Mouse (Mus musculus): ENCODE results near the gene Cdk20. TPM values are rescaled to one million over a fixed set of nuclear protein-coding genes. Genes with fewer than 3 reads are reported as not detected.

The Cdk20 gene
- polyA plus RNA-seq, 1 experiment from 2014 or later: 6.0 TPM

GRCm38 (mm10) chr13:64424347-64424746 is 7.8 kb upstream of the Cdk20 start:
- no peak for ATAC-seq (replicated peaks; ENCODE audit: insufficient number of reproducible peaks, insufficient read depth, low FRiP score, low read depth)
- WGBS: 57% methylated on average over 3 of the region's 3 CpGs

GRCm38 (mm10) chr13:64425280-64425679 is 6.8 kb upstream of the Cdk20 start:
- 45% methylated on average over 1 of the region's 1 CpGs for WGBS
- Histone ChIP-seq H3K4me3 (no peak overlapping the region), H3K27me3 (no peaks in the 10 kb centered on the region), H3K4me2 (no peak overlapping the region), H3K36me3 (no peaks in the 10 kb centered on the region), H3K9ac (no peak overlapping the region), H3K9me3 (replicated peaks) (no peaks in the 10 kb centered on the region), H3K27ac (no peak overlapping the region), H3K4me1 (replicated peaks) (peaks cover 5% of the 10 kb centered on the region)
- no peak for ATAC-seq (replicated peaks; ENCODE audit: insufficient number of reproducible peaks, insufficient read depth, low FRiP score, low read depth)

More at GRCm38 (mm10) chr13:64424347-64424746, 7.8 kb upstream of the Cdk20 start:
- Histone ChIP-seq H3K9ac (no peak overlapping the region), H3K4me3 (no peak overlapping the region), H3K27ac (no peak overlapping the region), H3K36me3 (no peaks in the 10 kb centered on the region), H3K9me3 (replicated peaks) (no peaks in the 10 kb centered on the region), H3K4me1 (replicated peaks) (peaks cover 5% of the 10 kb centered on the region), H3K27me3 (no peaks in the 10 kb centered on the region), H3K4me2 (no peak overlapping the region)

- no peak overlapping the region for H3K4me3 ChIP-seq
- H3K27ac ChIP-seq: no peak overlapping the region
- no peak overlapping the region for H3K9ac ChIP-seq
- WGBS: 5% methylated on average over 1 of the region's 1 CpGs
- peaks cover 9% of the 10 kb centered on the region for H3K4me1 ChIP-seq (replicated peaks)
- no peaks in the 10 kb centered on the region for H3K9me3 ChIP-seq (replicated peaks)
- H3K36me3 ChIP-seq: no peaks in the 10 kb centered on the region
- no peaks in the 10 kb centered on the region for H3K27me3 ChIP-seq
- ATAC-seq (replicated peaks; ENCODE audit: insufficient number of reproducible peaks, insufficient read depth, low FRiP score, low read depth): no peak
- H3K4me2 ChIP-seq: no peak overlapping the region
Measured at GRCm38 (mm10) chr13:64429328-64429727, 2.8 kb upstream of the Cdk20 start.

GRCm38 (mm10) chr13:64437801-64438200 is 5.7 kb downstream of the Cdk20 start:
- no peak for ATAC-seq (replicated peaks; ENCODE audit: insufficient number of reproducible peaks, insufficient read depth, low FRiP score, low read depth)
- H3K9me3 ChIP-seq (replicated peaks): no peaks in the 10 kb centered on the region
- no peak overlapping the region for H3K4me3 ChIP-seq
- WGBS: 69% methylated on average over 7 of the region's 7 CpGs
- no peaks in the 10 kb centered on the region for H3K27me3 ChIP-seq
- no peak overlapping the region for H3K4me2 ChIP-seq
- H3K4me1 ChIP-seq (replicated peaks): peaks cover 6% of the 10 kb centered on the region
- H3K27ac ChIP-seq: no peak overlapping the region
- no peak overlapping the region for H3K9ac ChIP-seq
- H3K36me3 ChIP-seq: no peaks in the 10 kb centered on the region

- Histone ChIP-seq H3K4me1 (replicated peaks) (0 out of 2 replicates have a peak, but pooled peaks cover 4% of the 10 kb centered on the region), H3K36me3 (no peaks in the 10 kb centered on the region), H3K27me3 (no peaks in the 10 kb centered on the region), H3K4me3 (no peak overlapping the region), H3K9me3 (replicated peaks) (no peaks in the 10 kb centered on the region), H3K4me2 (no peak overlapping the region), H3K9ac (no peak overlapping the region), H3K27ac (no peak overlapping the region)
- WGBS: 53% methylated on average over 9 of the region's 9 CpGs
- ATAC-seq (replicated peaks; ENCODE audit: insufficient number of reproducible peaks, insufficient read depth, low FRiP score, low read depth): no peak
Measured at GRCm38 (mm10) chr13:64438863-64439452, 6.8 kb downstream of the Cdk20 start.

GRCm38 (mm10) chr13:64439471-64439870 is 7.4 kb downstream of the Cdk20 start:
- Histone ChIP-seq H3K4me1 (replicated peaks) (0 out of 2 replicates have a peak, but pooled peaks cover 4% of the 10 kb centered on the region), H3K9me3 (replicated peaks) (no peaks in the 10 kb centered on the region), H3K9ac (no peak overlapping the region), H3K4me2 (no peak overlapping the region), H3K4me3 (no peak overlapping the region), H3K27ac (no peak overlapping the region), H3K36me3 (no peaks in the 10 kb centered on the region), H3K27me3 (no peaks in the 10 kb centered on the region)
- WGBS: 74% methylated on average over 5 of the region's 5 CpGs
- ATAC-seq (replicated peaks; ENCODE audit: insufficient number of reproducible peaks, insufficient read depth, low FRiP score, low read depth): no peak

- H3K4me1 ChIP-seq (replicated peaks): 0 out of 2 replicates have a peak, but pooled peaks cover 4% of the 10 kb centered on the region
- H3K36me3 ChIP-seq: no peaks in the 10 kb centered on the region
- no peak overlapping the region for H3K4me3 ChIP-seq
- H3K9me3 ChIP-seq (replicated peaks): no peaks in the 10 kb centered on the region
- H3K9ac ChIP-seq: no peak overlapping the region
- ATAC-seq (replicated peaks; ENCODE audit: insufficient number of reproducible peaks, insufficient read depth, low FRiP score, low read depth): no peak
- H3K27ac ChIP-seq: no peak overlapping the region
- WGBS: 45% methylated on average over 4 of the region's 4 CpGs
- H3K4me2 ChIP-seq: no peak overlapping the region
- H3K27me3 ChIP-seq: no peaks in the 10 kb centered on the region
Measured at GRCm38 (mm10) chr13:64440592-64440991, 8.5 kb downstream of the Cdk20 start.

- H3K36me3 ChIP-seq: no peaks in the 10 kb centered on the region
- no peak overlapping the region for H3K4me3 ChIP-seq
- H3K27me3 ChIP-seq: no peaks in the 10 kb centered on the region
- no peak overlapping the region for H3K27ac ChIP-seq
- no peaks in the 10 kb centered on the region for H3K9me3 ChIP-seq (replicated peaks)
- WGBS: 50% methylated on average over 4 of the region's 4 CpGs
- ATAC-seq (replicated peaks; ENCODE audit: insufficient number of reproducible peaks, insufficient read depth, low FRiP score, low read depth): no peak
- H3K4me1 ChIP-seq (replicated peaks): 0 out of 2 replicates have a peak, but pooled peaks cover 4% of the 10 kb centered on the region
- no peak overlapping the region for H3K9ac ChIP-seq
- no peak overlapping the region for H3K4me2 ChIP-seq
Measured at GRCm38 (mm10) chr13:64443263-64443894, 11.3 kb downstream of the Cdk20 start.

GRCm38 (mm10) chr13:64445254-64445920 is 13.3 kb downstream of the Cdk20 start:
- Histone ChIP-seq H3K36me3 (no peaks in the 10 kb centered on the region), H3K4me1 (replicated peaks) (no peaks in the 10 kb centered on the region), H3K9ac (no peak overlapping the region), H3K4me3 (no peak overlapping the region), H3K9me3 (replicated peaks) (no peaks in the 10 kb centered on the region), H3K27me3 (no peaks in the 10 kb centered on the region), H3K4me2 (no peak overlapping the region), H3K27ac (no peak overlapping the region)
- 65% methylated on average over 9 of the region's 9 CpGs for WGBS
- no peak for ATAC-seq (replicated peaks; ENCODE audit: insufficient number of reproducible peaks, insufficient read depth, low FRiP score, low read depth)

- Histone ChIP-seq H3K4me1 (replicated peaks) (no peaks in the 10 kb centered on the region), H3K9ac (no peak overlapping the region), H3K36me3 (no peaks in the 10 kb centered on the region), H3K9me3 (replicated peaks) (no peaks in the 10 kb centered on the region), H3K4me3 (no peak overlapping the region), H3K27ac (no peak overlapping the region), H3K4me2 (no peak overlapping the region), H3K27me3 (no peaks in the 10 kb centered on the region)
- no peak for ATAC-seq (replicated peaks; ENCODE audit: insufficient number of reproducible peaks, insufficient read depth, low FRiP score, low read depth)
- WGBS: 0% methylated on average over 1 of the region's 1 CpGs
Measured at GRCm38 (mm10) chr13:64447947-64448346, 15.8 kb downstream of the Cdk20 start.

GRCm38 (mm10) chr13:64448729-64449128 is 16.6 kb downstream of the Cdk20 start:
- H3K36me3 ChIP-seq: no peaks in the 10 kb centered on the region
- no peak overlapping the region for H3K27ac ChIP-seq
- no peak overlapping the region for H3K4me3 ChIP-seq
- no peak overlapping the region for H3K9ac ChIP-seq
- H3K9me3 ChIP-seq (replicated peaks): no peaks in the 10 kb centered on the region
- 79% methylated on average over 5 of the region's 5 CpGs for WGBS
- no peak overlapping the region for H3K4me2 ChIP-seq
- no peak for ATAC-seq (replicated peaks; ENCODE audit: insufficient number of reproducible peaks, insufficient read depth, low FRiP score, low read depth)
- H3K27me3 ChIP-seq: no peaks in the 10 kb centered on the region
- no peaks in the 10 kb centered on the region for H3K4me1 ChIP-seq (replicated peaks)
